Mouse (Mus musculus) megakaryocyte, adult 5-6 weeks (primary cell): ENCODE results near the gene Arhgap8. TPM values are rescaled to one million over a fixed set of nuclear protein-coding genes. Genes with fewer than 3 reads are reported as not detected.

Experiments used
- ATAC-seq: 2 replicates; pipeline ENCODE4 v1.8.0; 2016; ENCODE audit warnings: mild to moderate bottlenecking, inconsistent platforms; ENCODE audit not compliant: poor library complexity, severe bottlenecking
- total RNA-seq, 2 experiments: library from RNA; stranded (forward) in 1 of 2; stranded (reverse) in 1 of 2; fragments of 153-499, 151-499 nt in 1 of 2; fragments of 221-1000, 200-1000 nt in 1 of 2; gene quantifications; 2 replicates each; pipeline versions ENCODE4 v1.2.3 to v1.2.4; 2015 to 2017

Gene Arhgap8
- total RNA-seq, 2 experiments from 2014 or later = not detected

DNA sequence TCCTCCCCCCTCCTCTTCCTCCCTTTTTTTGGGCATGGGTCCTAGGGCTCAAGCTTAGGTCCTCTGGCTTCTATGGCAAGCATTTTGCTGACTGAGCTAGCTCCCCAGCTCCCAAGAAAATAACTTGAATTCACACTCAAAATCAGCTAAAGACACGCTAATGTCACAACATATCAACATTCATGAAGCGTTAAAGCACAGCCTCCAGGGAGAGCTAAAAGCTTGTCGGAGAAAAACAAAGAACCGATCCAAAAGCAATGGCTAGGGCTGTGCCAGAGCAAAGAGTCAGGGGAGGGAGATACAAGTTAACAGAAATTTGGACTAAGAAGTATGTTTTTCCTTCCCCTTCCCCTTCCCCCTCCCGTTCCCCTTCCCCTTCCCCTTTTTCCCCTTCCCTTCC lies 58.7 kb downstream of the Arhgap8 start:
- no peak for ATAC-seq

DNA sequence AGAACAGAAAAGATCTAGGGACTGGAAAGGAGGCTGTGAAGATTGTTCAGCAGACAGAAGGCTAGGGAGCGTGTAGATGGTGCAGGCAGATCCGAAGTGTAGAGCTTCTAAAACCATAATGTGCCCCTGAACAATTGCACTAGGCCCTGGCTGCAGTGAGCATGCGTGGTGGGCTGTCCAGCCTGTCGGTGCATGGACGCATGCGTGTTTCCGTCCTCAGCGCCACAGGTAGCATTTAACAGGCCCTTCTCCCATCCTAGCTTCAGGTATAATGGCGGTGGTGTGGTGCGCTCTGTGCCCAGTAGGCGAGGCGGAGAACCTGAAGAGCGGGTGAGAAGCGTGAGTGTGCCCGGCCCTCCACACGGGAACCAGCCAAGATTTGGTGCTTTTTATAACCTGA lies 65.0 kb downstream of the Arhgap8 start:
- no peak for ATAC-seq

DNA sequence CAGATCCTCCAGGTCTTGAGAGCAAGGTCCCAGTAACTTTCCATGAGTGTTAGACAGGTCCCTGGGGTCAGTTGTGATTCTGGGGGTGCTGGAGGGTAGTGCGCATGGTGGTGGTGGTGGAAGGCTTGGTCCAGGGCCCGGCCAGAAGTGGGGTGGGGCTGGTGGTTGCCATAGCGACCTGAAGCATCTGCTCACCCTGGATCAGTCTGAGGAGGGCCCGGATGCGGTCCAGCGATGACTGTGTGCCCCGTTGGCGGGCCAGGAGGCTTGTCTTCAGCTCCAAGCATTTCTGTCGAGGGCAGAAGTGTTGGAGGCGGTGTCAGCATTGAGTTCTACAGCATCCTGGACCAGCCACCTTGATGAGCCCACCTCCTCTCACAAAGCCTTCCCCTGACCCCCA lies 67.3 kb downstream of the Arhgap8 start:
- ATAC-seq = no peak

DNA sequence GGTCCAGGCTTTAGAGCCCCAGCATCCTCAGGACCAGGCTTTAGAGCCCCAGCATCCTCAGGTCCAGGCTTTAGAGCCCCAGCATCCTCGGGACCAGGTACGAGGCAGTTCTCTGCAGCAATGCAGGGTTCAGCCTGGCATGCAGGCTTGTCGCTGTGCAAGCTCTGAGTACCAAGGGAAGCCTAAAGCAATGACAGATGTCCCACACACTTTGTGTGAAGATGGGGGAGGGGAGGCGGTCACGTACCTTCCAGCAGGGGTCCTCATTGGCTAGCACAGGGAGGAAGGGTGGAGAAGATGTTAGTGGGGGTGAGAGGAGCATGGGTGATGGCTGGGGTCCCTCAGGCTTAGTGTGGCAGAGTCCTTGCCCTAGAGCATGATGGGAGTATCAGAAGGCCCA lies 73.8 kb downstream of the Arhgap8 start:
- ATAC-seq = no peak

DNA sequence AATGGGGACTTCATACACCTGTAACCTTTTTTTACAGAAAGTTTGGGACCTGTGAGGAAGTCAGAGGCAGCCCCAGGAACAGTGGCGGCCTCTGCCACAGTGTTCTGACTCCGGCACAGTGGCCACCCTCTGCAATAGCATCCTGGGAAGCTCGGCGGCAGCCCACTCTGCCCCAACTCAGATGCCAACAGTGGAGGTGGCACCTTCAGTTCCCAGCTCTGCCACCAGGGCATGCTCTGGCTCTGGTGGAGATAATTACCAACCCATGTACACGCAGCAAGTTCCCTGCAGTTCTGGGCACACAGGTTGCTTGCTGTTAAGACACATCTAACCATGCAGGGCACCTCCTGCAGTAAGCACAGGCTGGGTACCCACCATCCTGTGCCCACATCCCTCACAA lies 80.3 kb downstream of the Arhgap8 start:
- no peak for ATAC-seq

DNA sequence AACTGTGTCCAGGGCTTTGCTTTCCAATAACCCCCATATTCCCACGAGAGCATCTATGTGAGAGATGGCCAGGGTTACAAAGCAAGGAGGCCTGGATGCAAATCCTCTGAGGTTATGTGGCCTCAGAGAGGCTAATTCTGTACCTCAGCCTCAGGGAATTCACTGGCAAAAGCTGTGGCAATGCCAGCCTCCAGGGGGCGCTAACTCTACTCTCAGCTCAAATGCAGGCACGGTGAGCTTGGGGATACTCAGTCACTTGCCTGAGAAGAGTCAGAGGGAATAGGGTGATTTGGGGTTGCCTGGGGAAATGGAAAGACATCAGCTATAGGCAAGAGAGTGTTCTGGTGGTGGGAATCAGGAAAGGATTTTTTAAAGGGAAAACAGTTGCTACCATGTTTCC lies 83.8 kb downstream of the Arhgap8 start:
- ATAC-seq = no peak

DNA sequence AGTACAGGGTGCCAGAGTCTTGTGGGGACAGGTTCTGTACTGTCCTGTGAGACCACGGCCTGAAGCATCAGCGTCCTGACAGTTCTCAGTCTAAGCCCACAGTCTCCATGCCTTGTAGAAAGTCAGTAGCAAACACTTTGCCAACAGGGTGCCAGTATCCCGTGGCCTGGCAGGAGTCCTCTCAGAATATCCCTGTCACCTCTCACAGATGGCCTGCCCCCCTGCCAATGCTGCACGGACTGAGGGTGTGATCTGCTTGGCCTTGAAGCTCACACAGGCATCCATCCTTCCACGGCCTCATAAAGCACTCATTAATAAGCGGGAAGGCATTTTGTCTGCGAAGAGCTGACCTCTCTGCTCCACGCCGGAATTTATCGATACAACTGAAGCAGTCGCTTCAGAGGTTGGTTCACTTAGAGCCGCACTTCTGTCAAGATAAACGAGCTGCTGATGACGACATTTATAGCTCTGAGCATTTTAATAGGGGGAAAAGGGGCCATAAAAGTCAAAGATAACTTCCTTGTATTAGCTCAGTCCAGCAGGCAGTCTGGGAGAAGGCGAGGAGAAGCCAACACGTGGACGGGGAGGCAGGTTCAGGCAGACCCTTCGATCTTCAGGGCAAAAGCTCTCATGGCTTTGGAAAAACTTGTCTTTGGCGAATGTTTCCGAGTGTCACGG lies 89.6 kb downstream of the Arhgap8 start:
- no peak for ATAC-seq

DNA sequence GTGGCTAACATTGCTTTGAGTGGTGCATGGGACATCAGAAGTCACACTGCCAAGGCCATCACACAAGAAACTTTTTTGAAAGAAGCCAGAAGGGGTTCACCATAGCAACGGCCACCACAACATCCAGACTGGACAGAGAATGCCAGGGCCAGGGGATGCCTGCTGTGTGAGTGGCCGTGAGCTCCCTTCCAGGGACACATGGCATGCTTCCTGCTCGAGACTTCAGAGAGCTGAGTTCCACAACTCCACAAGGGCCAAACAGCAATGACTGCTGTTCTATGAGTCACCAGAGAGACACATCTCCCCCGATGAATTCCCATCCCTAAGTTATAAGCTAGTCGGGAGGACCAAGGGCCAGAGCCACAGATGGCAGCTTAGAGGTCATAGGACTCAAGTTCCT lies 91.3 kb downstream of the Arhgap8 start:
- ATAC-seq = no peak

DNA sequence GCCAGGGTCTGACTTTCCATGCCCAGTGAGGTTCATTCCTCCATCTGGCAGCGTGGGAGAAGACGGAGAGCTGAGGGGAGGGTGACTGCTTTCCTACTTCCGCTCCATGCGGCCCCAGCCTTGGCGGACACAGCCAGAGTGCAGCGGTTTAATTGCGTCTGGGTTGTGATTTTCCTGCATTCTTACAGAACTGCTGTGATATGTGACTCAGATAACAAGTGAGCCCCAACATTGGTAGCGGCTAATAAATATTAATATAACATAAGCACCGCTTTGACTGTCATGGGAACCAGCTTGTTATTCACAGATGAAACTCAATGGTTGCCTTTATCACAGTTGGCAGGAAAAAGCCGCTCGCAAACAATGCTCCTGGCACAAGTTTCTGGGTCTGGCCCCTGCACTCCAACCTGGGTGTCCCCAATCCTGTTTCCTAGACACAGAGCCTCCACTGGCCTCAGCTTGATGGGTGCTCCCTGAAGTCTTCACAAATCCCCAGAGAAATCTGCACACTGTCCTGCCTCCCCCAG lies 93.0 kb downstream of the Arhgap8 start:
- ATAC-seq = no peak

DNA sequence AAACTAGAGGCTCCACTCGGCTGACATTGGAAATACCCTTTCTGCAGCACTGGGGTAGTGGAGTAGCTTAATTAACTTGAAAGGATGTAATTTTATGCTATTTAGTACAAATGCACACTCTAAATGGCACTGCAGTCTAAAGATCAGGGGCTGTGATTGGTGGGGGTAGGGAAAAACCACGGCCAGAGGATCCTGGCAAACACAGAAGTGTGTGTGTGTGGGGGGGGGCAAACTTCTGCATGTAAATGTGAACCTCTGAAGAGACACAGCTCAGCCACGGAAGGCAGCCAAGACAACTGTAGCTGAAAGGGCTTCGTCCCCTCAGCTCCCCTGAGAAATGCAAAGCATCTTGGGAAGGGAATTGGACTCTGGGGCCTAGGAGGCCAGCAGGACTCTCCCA lies 95.3 kb downstream of the Arhgap8 start:
- ATAC-seq = no peak

DNA sequence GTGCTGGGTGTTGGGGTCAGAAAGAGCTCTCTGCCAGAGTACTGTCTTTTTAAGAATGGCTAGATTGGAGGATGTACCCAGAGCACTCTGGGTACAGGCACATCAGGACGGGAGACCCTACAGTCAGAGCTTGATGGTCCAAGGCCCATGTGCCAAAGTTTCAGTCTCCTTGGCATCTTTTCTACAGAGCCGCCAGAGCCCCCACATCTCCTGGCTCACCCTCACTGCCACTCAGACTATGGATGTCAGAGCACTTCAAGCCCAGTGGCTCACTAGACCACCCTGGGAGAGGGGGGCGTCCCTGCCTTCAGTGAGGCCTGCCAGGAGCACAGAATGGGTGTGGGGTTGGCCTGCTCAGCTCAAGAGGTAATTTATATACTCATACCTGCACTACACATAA lies 97.7 kb downstream of the Arhgap8 start:
- no peak for ATAC-seq

DNA sequence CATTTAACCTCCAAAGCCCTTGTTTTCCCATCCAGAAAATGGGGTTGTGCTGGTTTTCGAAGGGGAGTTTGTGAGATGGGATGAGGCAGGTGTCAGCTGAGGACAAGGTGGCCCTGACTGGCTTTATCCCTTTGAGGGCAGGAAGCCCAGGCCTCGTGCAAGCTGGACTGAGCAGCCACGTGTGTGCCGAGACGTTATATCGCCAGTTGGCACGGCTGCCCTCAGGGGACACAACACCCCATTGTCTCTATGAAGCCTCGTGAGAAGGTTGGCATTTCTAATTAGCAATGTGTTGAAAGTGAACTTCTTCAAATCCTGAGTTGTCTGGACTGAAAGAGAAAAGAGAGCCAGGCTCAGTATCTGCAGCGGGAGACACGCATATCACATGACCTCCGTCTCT lies 98.4 kb downstream of the Arhgap8 start:
- no peak for ATAC-seq

DNA sequence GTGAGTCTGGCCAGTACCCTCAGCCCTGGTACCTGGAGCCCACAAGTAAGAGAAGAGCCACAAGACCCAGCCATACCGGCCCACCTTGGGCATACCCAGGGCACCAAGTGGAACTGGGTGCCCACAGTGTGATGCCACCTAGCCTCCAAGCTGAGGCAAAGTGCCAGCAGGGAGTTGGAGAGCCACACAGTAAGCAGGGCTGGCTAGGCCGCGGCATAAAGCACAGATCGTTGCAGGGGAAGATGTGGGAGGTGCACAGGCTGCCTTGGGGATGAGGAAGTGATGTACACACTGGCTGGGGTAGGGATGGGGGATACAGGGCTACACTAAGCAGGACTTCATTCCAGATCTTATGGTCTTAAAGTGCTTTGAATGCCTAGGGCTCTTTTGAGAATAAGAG lies 101.0 kb downstream of the Arhgap8 start:
- ATAC-seq = no peak

Other genes with a start within 250 kb of the Arhgap8 start
- 1.7 and 1.8 TPM in 2 replicates for gene Rtl6, start 162.2 kb upstream of the Arhgap8 start, total RNA-seq (2015)
- gene Rtl6, start 162.2 kb upstream of the Arhgap8 start, total RNA-seq (2017) = 2.1 and 2.2 TPM in 2 replicates
- gene Prr5, start 50.4 kb upstream of the Arhgap8 start, total RNA-seq (2015) = 5.6 and 6.4 TPM in 2 replicates
- gene Prr5, start 50.4 kb upstream of the Arhgap8 start, total RNA-seq (2017) = 4.4 and 5.4 TPM in 2 replicates
- 0.09 and 0.14 TPM in 2 replicates for gene Phf21b, start 136.0 kb downstream of the Arhgap8 start, total RNA-seq (2015)
- 0.22 and 0.69 TPM in 2 replicates for gene Phf21b, start 136.0 kb downstream of the Arhgap8 start, total RNA-seq (2017)
- gene Gm29666, start 200.0 kb downstream of the Arhgap8 start, total RNA-seq (2015) = 0.02 and 0.36 TPM in 2 replicates
- gene Gm29666, start 200.0 kb downstream of the Arhgap8 start, total RNA-seq (2017) = 0.08 and 0.29 TPM in 2 replicates
- 29.8 and 32.3 TPM in 2 replicates for gene Nup50, start 203.4 kb downstream of the Arhgap8 start, total RNA-seq (2015)
- gene Nup50, start 203.4 kb downstream of the Arhgap8 start, total RNA-seq (2017) = 74.2 and 78.5 TPM in 2 replicates